Mouse (Mus musculus): ENCODE measurements around the gene Ms4a5. TPM values are rescaled to one million over a fixed set of nuclear protein-coding genes. Genes with fewer than 3 reads are reported as not detected.
"Not testable (repeated sequence)": the region's sequence is repeated elsewhere in the genome, so short reads cannot be mapped to it uniquely, and the experiment has no call there.

Gene Ms4a5
- polyA plus RNA-seq, 1 experiment from 2014 or later, result not detected

DNA sequence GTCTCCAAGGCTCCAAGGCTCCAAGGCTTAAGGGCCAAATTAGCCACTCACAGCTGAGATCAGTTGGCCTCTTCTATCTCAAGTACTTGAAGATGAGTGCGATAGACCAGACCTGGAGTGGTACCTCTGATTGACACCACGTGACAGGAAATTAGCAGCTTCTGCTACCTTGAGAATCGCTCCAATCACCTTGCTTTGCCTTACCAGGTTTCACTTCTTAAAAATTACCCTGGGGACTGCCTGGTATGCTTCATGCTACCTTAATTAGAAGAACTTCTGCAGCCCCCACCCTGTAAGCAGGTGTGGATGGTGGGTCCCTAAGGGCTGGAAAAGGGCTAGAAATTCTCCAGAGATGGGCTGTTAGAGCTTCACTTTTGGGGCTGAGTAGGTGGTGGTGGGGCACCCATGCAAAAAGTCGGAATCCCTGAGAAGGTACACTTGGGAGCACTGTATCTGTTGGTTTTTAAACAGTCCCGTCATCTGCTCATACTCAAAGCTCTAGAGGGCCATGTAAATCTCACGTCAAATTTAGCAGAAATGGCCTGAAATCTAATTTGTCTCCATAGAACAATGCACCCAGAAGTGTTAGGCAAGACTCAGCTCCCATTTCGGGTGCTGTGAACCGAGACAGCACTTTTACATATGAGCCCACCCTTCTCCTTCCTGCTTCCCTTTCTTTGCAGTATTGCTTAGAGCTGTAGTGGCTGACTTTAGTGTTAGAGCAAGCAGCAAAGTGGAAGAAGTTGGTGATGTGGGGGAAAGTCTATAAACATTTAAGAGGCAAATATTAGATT lies 17.4 kb downstream of the Ms4a5 start, which contains the start of gene Ms4a1:
TSS of gene Ms4a1 (minus strand) at position 190 of the 794 bp plus-strand sequence.
- Histone ChIP-seq H3K4me2 (replicated peaks) (no peak within 1 kb of the TSS), H3K9me3 (no peaks in the 10 kb centered on the region), H3K4me3 (replicated peaks) (no peak within 1 kb of the TSS), H3K27me3 (no peaks in the 10 kb centered on the region), H3K4me1 (replicated peaks) (no peaks in the 10 kb centered on the region), H3K9ac (replicated peaks) (no peak within 1 kb of the TSS), H3K36me3 (no peaks in the 10 kb centered on the region), H3K27ac (no peak within 1 kb of the TSS)
- 90% methylated on average over 8 of the region's 8 CpGs for WGBS
- no peak for ATAC-seq

DNA sequence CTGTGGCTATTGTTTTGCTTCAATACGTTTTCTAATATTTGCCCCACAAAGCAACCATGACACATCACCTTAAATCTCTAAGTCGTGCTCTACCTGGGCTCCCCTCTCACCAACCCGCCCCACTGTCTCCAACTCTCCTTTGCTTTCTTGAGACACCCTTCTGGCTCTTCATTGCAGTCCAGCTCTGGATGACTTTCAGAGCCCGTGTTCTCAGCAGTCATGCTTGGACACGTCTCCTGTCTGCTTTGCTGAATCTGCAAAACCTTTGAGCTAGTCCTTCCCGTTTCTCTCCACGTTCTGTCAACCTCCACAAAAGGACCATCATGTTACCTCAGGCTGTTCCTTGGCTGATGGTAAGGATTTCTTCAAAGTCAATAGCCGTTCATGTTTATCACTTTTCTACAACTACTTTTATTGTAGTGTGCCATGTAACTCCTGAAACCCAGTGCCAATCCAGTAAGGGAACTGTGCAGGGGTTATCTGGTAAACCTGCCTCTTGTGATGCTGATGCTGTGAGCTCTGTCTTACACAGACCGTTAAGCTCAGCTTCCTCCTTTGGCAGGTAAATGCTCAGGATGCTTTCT lies 19.0 kb downstream of the Ms4a5 start:
- Histone ChIP-seq H3K9me3 (no peaks in the 10 kb centered on the region), H3K4me2 (replicated peaks) (no peak overlapping the region)
- 87% methylated on average over 9 of the region's 9 CpGs for WGBS

GRCm38 (mm10) chr19:11263549-11263948 lies 20.1 kb downstream of the Ms4a5 start:
- no peaks in the 10 kb centered on the region for H3K36me3 ChIP-seq
- no peaks in the 10 kb centered on the region for H3K4me1 ChIP-seq (replicated peaks)
- H3K9me3 ChIP-seq, result no peaks in the 10 kb centered on the region
- H3K4me3 ChIP-seq (replicated peaks), result no peak overlapping the region
- H3K4me2 ChIP-seq (replicated peaks), result no peak overlapping the region
- no peaks in the 10 kb centered on the region for H3K27me3 ChIP-seq
- no peak overlapping the region for H3K27ac ChIP-seq
- whole genome bisulfite sequencing, result 91% methylated on average over 3 of the region's 3 CpGs
- no peak overlapping the region for H3K9ac ChIP-seq (replicated peaks)
- ATAC-seq, result no peak

More for the DNA sequence above, 19.0 kb downstream of the Ms4a5 start:
- Histone ChIP-seq H3K27me3 (no peaks in the 10 kb centered on the region), H3K36me3 (no peaks in the 10 kb centered on the region), H3K4me1 (replicated peaks) (no peaks in the 10 kb centered on the region), H3K9ac (replicated peaks) (no peak overlapping the region), H3K27ac (no peak overlapping the region), H3K4me3 (replicated peaks) (no peak overlapping the region)
- no peak for ATAC-seq

GRCm38 (mm10) chr19:11262932-11263331 lies 20.7 kb downstream of the Ms4a5 start:
- H3K9me3 ChIP-seq; H3K27ac ChIP-seq; H3K9ac ChIP-seq (replicated peaks); H3K27me3 ChIP-seq; ATAC-seq; H3K4me2 ChIP-seq (replicated peaks); H3K4me3 ChIP-seq (replicated peaks); H3K36me3 ChIP-seq; H3K4me1 ChIP-seq (replicated peaks): not testable (repeated sequence)
- 81% methylated on average over 4 of the region's 4 CpGs for WGBS

GRCm38 (mm10) chr19:11261522-11261921 lies 22.2 kb downstream of the Ms4a5 start:
- Histone ChIP-seq H3K27ac (no peak overlapping the region), H3K4me1 (replicated peaks) (no peaks in the 10 kb centered on the region), H3K36me3 (no peaks in the 10 kb centered on the region), H3K27me3 (no peaks in the 10 kb centered on the region), H3K4me2 (replicated peaks) (no peak overlapping the region), H3K9me3 (no peaks in the 10 kb centered on the region), H3K4me3 (replicated peaks) (no peak overlapping the region), H3K9ac (replicated peaks) (no peak overlapping the region)
- no peak for ATAC-seq
- WGBS, result 81% methylated on average over 2 of the region's 2 CpGs

- Histone ChIP-seq H3K27me3 (no peaks in the 10 kb centered on the region), H3K27ac (no peak overlapping the region), H3K36me3 (no peaks in the 10 kb centered on the region), H3K4me3 (replicated peaks) (no peak overlapping the region), H3K4me2 (replicated peaks) (no peak overlapping the region), H3K9me3 (no peaks in the 10 kb centered on the region), H3K4me1 (replicated peaks) (no peaks in the 10 kb centered on the region), H3K9ac (replicated peaks) (no peak overlapping the region)
- no peak for ATAC-seq
Observed at GRCm38 (mm10) chr19:11244230-11244629, 39.4 kb downstream of the Ms4a5 start.

- H3K4me2 ChIP-seq (replicated peaks), result no peak overlapping the region
- no peak overlapping the region for H3K9ac ChIP-seq (replicated peaks)
- WGBS, result 53% methylated on average over 5 of the region's 5 CpGs
- H3K27me3 ChIP-seq, result no peaks in the 10 kb centered on the region
- H3K9me3 ChIP-seq, result no peaks in the 10 kb centered on the region
- H3K4me3 ChIP-seq (replicated peaks), result no peak overlapping the region
- no peak overlapping the region for H3K27ac ChIP-seq
- no peaks in the 10 kb centered on the region for H3K4me1 ChIP-seq (replicated peaks)
- H3K36me3 ChIP-seq, result no peaks in the 10 kb centered on the region
- ATAC-seq, result peak; percentile 37; the same call in 1 of the 2 replicates
Observed at GRCm38 (mm10) chr19:11242560-11242959, 41.1 kb downstream of the Ms4a5 start.

- Histone ChIP-seq H3K4me1 (replicated peaks) (no peaks in the 10 kb centered on the region), H3K27ac (no peak overlapping the region), H3K4me3 (replicated peaks) (no peak overlapping the region), H3K4me2 (replicated peaks) (no peak overlapping the region), H3K9ac (replicated peaks) (no peak overlapping the region), H3K9me3 (no peaks in the 10 kb centered on the region), H3K27me3 (no peaks in the 10 kb centered on the region), H3K36me3 (no peaks in the 10 kb centered on the region)
- ATAC-seq, result no peak
Observed at GRCm38 (mm10) chr19:11235820-11236219, 47.9 kb downstream of the Ms4a5 start.

GRCm38 (mm10) chr19:11234921-11235735 lies 48.5 kb downstream of the Ms4a5 start:
- Histone ChIP-seq H3K9me3 (no peaks in the 10 kb centered on the region), H3K27me3 (no peaks in the 10 kb centered on the region), H3K36me3 (no peaks in the 10 kb centered on the region), H3K4me3 (replicated peaks) (no peak overlapping the region), H3K27ac (no peak overlapping the region), H3K9ac (replicated peaks) (no peak overlapping the region), H3K4me2 (replicated peaks) (no peak overlapping the region), H3K4me1 (replicated peaks) (no peaks in the 10 kb centered on the region)
- 71% methylated on average over 5 of the region's 5 CpGs for WGBS
- ATAC-seq, result no peak

- WGBS, result 83% methylated on average over 5 of the region's 5 CpGs
- no peaks in the 10 kb centered on the region for H3K9me3 ChIP-seq
Observed at GRCm38 (mm10) chr19:11234244-11234643, 49.4 kb downstream of the Ms4a5 start.

GRCm38 (mm10) chr19:11232348-11232747 lies 51.3 kb downstream of the Ms4a5 start, which contains the start of gene Ms4a12:
Gene Ms4a12, minus strand, starts transcription at chr19:11232448.
- WGBS, result 78% methylated on average over 5 of the region's 5 CpGs
- no peak for ATAC-seq
- H3K9ac ChIP-seq (replicated peaks), result no peak within 1 kb of the TSS
- H3K4me1 ChIP-seq (replicated peaks), result no peaks in the 10 kb centered on the region
- no peaks in the 10 kb centered on the region for H3K27me3 ChIP-seq
- H3K4me2 ChIP-seq (replicated peaks), result no peak within 1 kb of the TSS
- no peak within 1 kb of the TSS for H3K4me3 ChIP-seq (replicated peaks)
- no peaks in the 10 kb centered on the region for H3K9me3 ChIP-seq
- H3K27ac ChIP-seq, result no peak within 1 kb of the TSS
- H3K36me3 ChIP-seq, result no peaks in the 10 kb centered on the region

More at GRCm38 (mm10) chr19:11234244-11234643, 49.4 kb downstream of the Ms4a5 start:
- Histone ChIP-seq H3K4me3 (replicated peaks) (no peak overlapping the region), H3K9ac (replicated peaks) (no peak overlapping the region), H3K4me1 (replicated peaks) (no peaks in the 10 kb centered on the region), H3K27me3 (no peaks in the 10 kb centered on the region), H3K27ac (no peak overlapping the region), H3K36me3 (no peaks in the 10 kb centered on the region), H3K4me2 (replicated peaks) (no peak overlapping the region)
- ATAC-seq, result no peak

All from midbrain, embryonic 13.5 days (tissue).